Mouse (Mus musculus) heart, embryonic 12.5 days (tissue): ENCODE data around the gene Adamts13. TPM values are rescaled to one million over a fixed set of nuclear protein-coding genes. Genes with fewer than 3 reads are reported as not detected.

Experiments
- ATAC-seq: fragments of 200-750 bp; cut with Nextera tagmentation; 2 replicates; pipeline ENCODE4 v1.8.0; 2017; ENCODE audit warnings: moderate TSS enrichment, moderate library complexity; ENCODE audit not compliant: insufficient number of reproducible peaks, low FRiP score
- H3K27ac ChIP-seq: fragments of 300-500 bp; sonication (generic); 2 replicates; pipeline ENCODE4 v1.5.1; 2016; ENCODE audit warnings: mild to moderate bottlenecking, moderate library complexity; ENCODE audit not compliant: poor library complexity, severe bottlenecking
- H3K27me3 ChIP-seq: fragments of 300-500 bp; sonication (generic); replicated peaks from 2 replicates; pipeline ENCODE4 v1.6.1; 2016; ENCODE audit warnings: mild to moderate bottlenecking, moderate library complexity
- H3K36me3 ChIP-seq: fragments of 300-500 bp; sonication (generic); 2 replicates; pipeline ENCODE4 v1.6.1; 2016; ENCODE audit warnings: mild to moderate bottlenecking, moderate library complexity
- H3K4me1 ChIP-seq: fragments of 300-500 bp; sonication (generic); replicated peaks from 2 replicates; pipeline ENCODE4 v1.6.1; 2016; ENCODE audit warnings: mild to moderate bottlenecking
- H3K4me2 ChIP-seq: fragments of 300-500 bp; sonication (generic); 2 replicates; pipeline ENCODE4 v1.6.1; 2016; ENCODE audit warnings: mild to moderate bottlenecking, moderate library complexity
- H3K4me3 ChIP-seq: fragments of 300-500 bp; sonication (generic); 2 replicates; pipeline ENCODE4 v1.5.1; 2016; ENCODE audit warnings: mild to moderate bottlenecking
- H3K9ac ChIP-seq: fragments of 300-500 bp; sonication (generic); 2 replicates; pipeline ENCODE4 v1.6.1; 2016; ENCODE audit warnings: mild to moderate bottlenecking, moderate library complexity
- H3K9me3 ChIP-seq: fragments of 300-500 bp; sonication (generic); replicated peaks from 2 replicates; pipeline ENCODE4 v1.6.1; 2016; ENCODE audit warnings: mild to moderate bottlenecking, moderate library complexity
- WGBS: fragments of 180-500 bp; shearing (Covaris S2); methylation state at CpG from one replicate; pipeline ENCODE4 v1.1.7; 2016; 5-methylcytosine and 5-hydroxymethylcytosine counted together
- polyA plus RNA-seq: library from polyadenylated mRNA; unstranded; fragments of >200 nt; fragmentation: Nextera tagmentation; extraction: Ambion mirVana; gene quantifications from 2 replicates; pipeline ENCODE4 v1.2.1, GENCODE M21; 2016

Gene Adamts13
- polyA plus RNA-seq, 1 experiment from 2014 or later, result not detected

GRCm38 (mm10) chr2:27037008-27037407 is 63.8 kb downstream of the Adamts13 start:
- H3K4me3 ChIP-seq, result no peak overlapping the region
- H3K27ac ChIP-seq, result no peak overlapping the region
- H3K9ac ChIP-seq, result no peak overlapping the region
- 66% methylated on average over 4 of the region's 4 CpGs for WGBS
- 0 out of 2 replicates have a peak, but pooled peaks cover 22% of the 10 kb centered on the region for H3K27me3 ChIP-seq
- no peak overlapping the region for H3K4me2 ChIP-seq
- H3K9me3 ChIP-seq, result no peaks in the 10 kb centered on the region
- H3K4me1 ChIP-seq, result peaks cover 7% of the 10 kb centered on the region; the same call in 1 of the 2 replicates
- H3K36me3 ChIP-seq, result no peaks in the 10 kb centered on the region
- peak; percentile 22; the same call in 1 of the 2 replicates for ATAC-seq

- no peak for ATAC-seq
- 0 out of 2 replicates have a peak, but pooled peaks cover 22% of the 10 kb centered on the region for H3K27me3 ChIP-seq
- no peak overlapping the region for H3K4me3 ChIP-seq
- WGBS, result 0% methylated on average over 3 of the region's 3 CpGs
- H3K4me1 ChIP-seq, result peaks cover 7% of the 10 kb centered on the region; the same call in 1 of the 2 replicates
- no peaks in the 10 kb centered on the region for H3K9me3 ChIP-seq
- no peak overlapping the region for H3K4me2 ChIP-seq
- no peak overlapping the region for H3K27ac ChIP-seq
- H3K36me3 ChIP-seq, result no peaks in the 10 kb centered on the region
- no peak overlapping the region for H3K9ac ChIP-seq
These were observed 65.4 kb downstream of the Adamts13 start for GRCm38 (mm10) chr2:27038596-27038995.

GRCm38 (mm10) chr2:27039286-27039685 is 66.1 kb downstream of the Adamts13 start:
- 0 out of 2 replicates have a peak overlapping the region, but pooled peaks have one; percentile 5 for H3K9ac ChIP-seq
- no peaks in the 10 kb centered on the region for H3K36me3 ChIP-seq
- H3K27ac ChIP-seq, result no peak overlapping the region
- H3K4me2 ChIP-seq, result no peak overlapping the region
- H3K4me1 ChIP-seq, result peaks cover 7% of the 10 kb centered on the region; the same call in 1 of the 2 replicates
- ATAC-seq, result no peak
- H3K27me3 ChIP-seq, result 0 out of 2 replicates have a peak, but pooled peaks cover 22% of the 10 kb centered on the region
- H3K9me3 ChIP-seq, result no peaks in the 10 kb centered on the region
- H3K4me3 ChIP-seq, result no peak overlapping the region
- WGBS, result 7% methylated on average over 1 of the region's 1 CpGs

GRCm38 (mm10) chr2:27042131-27042844 is 69.1 kb downstream of the Adamts13 start:
- Histone ChIP-seq H3K9me3 (no peaks in the 10 kb centered on the region), H3K27me3 (0 out of 2 replicates have a peak, but pooled peaks cover 23% of the 10 kb centered on the region), H3K4me3 (no peak overlapping the region), H3K4me2 (no peak overlapping the region), H3K27ac (no peak overlapping the region), H3K4me1 (peaks cover 7% of the 10 kb centered on the region; the same call in 1 of the 2 replicates), H3K36me3 (no peaks in the 10 kb centered on the region), H3K9ac (no peak overlapping the region)
- ATAC-seq, result no peak
- WGBS, result 66% methylated on average over 8 of the region's 8 CpGs

- WGBS, result 17% methylated on average over 3 of the region's 3 CpGs
- Histone ChIP-seq H3K36me3 (no peaks in the 10 kb centered on the region), H3K9me3 (no peaks in the 10 kb centered on the region)
These were observed 70.2 kb downstream of the Adamts13 start for GRCm38 (mm10) chr2:27043461-27043860.

GRCm38 (mm10) chr2:27044166-27044565 is 71.0 kb downstream of the Adamts13 start:
- Histone ChIP-seq H3K4me3 (no peak overlapping the region), H3K4me2 (no peak overlapping the region), H3K27ac (no peak overlapping the region), H3K4me1 (peaks cover 7% of the 10 kb centered on the region; the same call in 1 of the 2 replicates), H3K9ac (no peak overlapping the region), H3K9me3 (no peaks in the 10 kb centered on the region), H3K27me3 (0 out of 2 replicates have a peak, but pooled peaks cover 16% of the 10 kb centered on the region), H3K36me3 (no peaks in the 10 kb centered on the region)
- WGBS, result 68% methylated on average over 4 of the region's 4 CpGs
- no peak for ATAC-seq

More at GRCm38 (mm10) chr2:27043461-27043860, 70.2 kb downstream of the Adamts13 start:
- ATAC-seq, result peak; percentile 69
- H3K4me1 ChIP-seq, result peaks cover 7% of the 10 kb centered on the region; the same call in 1 of the 2 replicates
- 0 out of 2 replicates have a peak, but pooled peaks cover 16% of the 10 kb centered on the region for H3K27me3 ChIP-seq
- H3K9ac ChIP-seq, result no peak overlapping the region
- no peak overlapping the region for H3K4me2 ChIP-seq
- no peak overlapping the region for H3K27ac ChIP-seq
- no peak overlapping the region for H3K4me3 ChIP-seq

- 77% methylated on average over 3 of the region's 3 CpGs for WGBS
- ATAC-seq, result no peak
- peaks cover 7% of the 10 kb centered on the region; the same call in 1 of the 2 replicates for H3K4me1 ChIP-seq
- H3K27me3 ChIP-seq, result 0 out of 2 replicates have a peak, but pooled peaks cover 13% of the 10 kb centered on the region
- H3K4me3 ChIP-seq, result no peak overlapping the region
- no peak overlapping the region for H3K27ac ChIP-seq
- no peak overlapping the region for H3K4me2 ChIP-seq
- H3K9me3 ChIP-seq, result no peaks in the 10 kb centered on the region
- H3K36me3 ChIP-seq, result no peaks in the 10 kb centered on the region
- H3K9ac ChIP-seq, result no peak overlapping the region
These were observed 71.4 kb downstream of the Adamts13 start for GRCm38 (mm10) chr2:27044641-27045040.

- H3K36me3 ChIP-seq, result no peaks in the 10 kb centered on the region
- 61% methylated on average over 8 of the region's 8 CpGs for WGBS
- H3K4me2 ChIP-seq, result no peak overlapping the region
- H3K27me3 ChIP-seq, result 0 out of 2 replicates have a peak, but pooled peaks cover 4% of the 10 kb centered on the region
- ATAC-seq, result no peak
- no peaks in the 10 kb centered on the region for H3K9me3 ChIP-seq
- no peak overlapping the region for H3K9ac ChIP-seq
- no peak overlapping the region for H3K4me3 ChIP-seq
- no peak overlapping the region for H3K27ac ChIP-seq
- peaks cover 2% of the 10 kb centered on the region; the same call in 1 of the 2 replicates for H3K4me1 ChIP-seq
These were observed 73.0 kb downstream of the Adamts13 start for GRCm38 (mm10) chr2:27045979-27046770.

GRCm38 (mm10) chr2:27049408-27049807 is 76.2 kb downstream of the Adamts13 start:
- Histone ChIP-seq H3K9ac (no peak overlapping the region), H3K9me3 (no peaks in the 10 kb centered on the region), H3K36me3 (no peaks in the 10 kb centered on the region), H3K4me2 (no peak overlapping the region), H3K4me1 (no peaks in the 10 kb centered on the region), H3K27ac (no peak overlapping the region), H3K27me3 (0 out of 2 replicates have a peak, but pooled peaks cover 4% of the 10 kb centered on the region), H3K4me3 (no peak overlapping the region)
- WGBS, result 71% methylated on average over 6 of the region's 6 CpGs
- ATAC-seq, result no peak

GRCm38 (mm10) chr2:27058251-27058650 is 85.0 kb downstream of the Adamts13 start:
- H3K36me3 ChIP-seq, result no peaks in the 10 kb centered on the region
- no peak for ATAC-seq
- H3K27me3 ChIP-seq, result no peaks in the 10 kb centered on the region
- H3K4me2 ChIP-seq, result no peak overlapping the region
- H3K4me1 ChIP-seq, result peaks cover 31% of the 10 kb centered on the region
- H3K9ac ChIP-seq, result no peak overlapping the region
- H3K4me3 ChIP-seq, result no peak overlapping the region
- no peaks in the 10 kb centered on the region for H3K9me3 ChIP-seq
- WGBS, result 68% methylated on average over 4 of the region's 4 CpGs
- no peak overlapping the region for H3K27ac ChIP-seq

GRCm38 (mm10) chr2:27058751-27059150 is 85.5 kb downstream of the Adamts13 start:
- Histone ChIP-seq H3K27ac (no peak overlapping the region), H3K9me3 (no peaks in the 10 kb centered on the region), H3K9ac (no peak overlapping the region), H3K4me1 (peaks cover 31% of the 10 kb centered on the region), H3K4me3 (no peak overlapping the region), H3K27me3 (no peaks in the 10 kb centered on the region), H3K4me2 (no peak overlapping the region), H3K36me3 (no peaks in the 10 kb centered on the region)
- WGBS, result 56% methylated on average over 12 of the region's 12 CpGs
- no peak for ATAC-seq
